Mouse (Mus musculus) mesoderm, embryonic 11.5 days (tissue): ENCODE data around the gene Ssbp4.

ENCODE experiments used
- DNase-seq: peaks from one replicate; pipeline ENCODE4 v3.0.0-alpha.2; 2012; ENCODE audit warnings: low read depth, low spot score

The Ssbp4 gene

DNA sequence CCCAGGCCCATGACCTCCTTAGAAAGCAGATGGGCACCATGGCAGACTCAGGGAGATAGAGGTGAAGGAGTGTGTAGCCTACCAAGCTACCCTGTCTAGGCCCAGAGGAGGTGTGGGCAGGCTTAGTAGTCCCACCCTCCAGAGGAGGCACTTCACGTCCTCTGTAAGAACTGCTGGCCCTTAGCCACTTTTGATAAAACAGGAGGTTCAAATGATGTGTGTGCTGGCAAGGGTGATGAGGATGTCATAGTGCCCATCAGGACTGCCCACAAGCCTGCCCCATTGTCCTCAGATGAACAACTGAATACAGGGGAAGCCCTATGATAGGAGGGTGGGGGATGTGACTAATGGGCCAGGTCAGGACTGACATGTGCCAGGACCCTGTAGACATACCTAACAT lies 55.8 kb downstream of the Ssbp4 start:
- DNase-seq, result no peak

DNA sequence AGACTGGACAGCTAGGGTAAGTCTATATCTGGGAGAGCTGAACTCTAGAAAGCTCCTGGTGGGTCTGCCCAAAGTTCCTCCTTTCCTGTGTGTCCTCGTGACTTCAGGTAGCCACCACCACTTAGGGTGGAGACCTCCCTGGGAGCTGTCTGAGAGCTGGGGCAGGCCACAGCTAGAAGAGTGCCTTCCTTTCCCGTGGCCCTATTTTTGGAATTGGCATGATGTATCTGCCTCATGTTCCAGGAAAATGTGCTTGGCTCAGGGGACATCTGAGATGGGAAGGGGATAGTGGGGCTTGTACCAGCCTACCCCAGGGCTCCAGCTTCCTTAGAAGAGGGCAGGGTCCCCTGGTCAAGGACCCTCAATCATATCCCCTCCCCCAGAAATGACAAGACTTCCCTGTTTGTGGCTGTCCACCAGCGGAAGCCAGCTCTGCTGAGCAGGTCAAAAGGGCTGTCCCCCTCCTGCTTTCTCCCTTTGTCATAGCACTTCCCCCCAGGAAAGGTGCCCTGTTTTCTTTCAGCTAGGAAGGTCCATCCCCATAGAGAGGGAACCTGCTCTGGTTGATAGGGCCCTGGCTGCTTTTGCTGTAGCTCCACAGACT lies 57.0 kb downstream of the Ssbp4 start:
- DNase-seq, result no peak

DNA sequence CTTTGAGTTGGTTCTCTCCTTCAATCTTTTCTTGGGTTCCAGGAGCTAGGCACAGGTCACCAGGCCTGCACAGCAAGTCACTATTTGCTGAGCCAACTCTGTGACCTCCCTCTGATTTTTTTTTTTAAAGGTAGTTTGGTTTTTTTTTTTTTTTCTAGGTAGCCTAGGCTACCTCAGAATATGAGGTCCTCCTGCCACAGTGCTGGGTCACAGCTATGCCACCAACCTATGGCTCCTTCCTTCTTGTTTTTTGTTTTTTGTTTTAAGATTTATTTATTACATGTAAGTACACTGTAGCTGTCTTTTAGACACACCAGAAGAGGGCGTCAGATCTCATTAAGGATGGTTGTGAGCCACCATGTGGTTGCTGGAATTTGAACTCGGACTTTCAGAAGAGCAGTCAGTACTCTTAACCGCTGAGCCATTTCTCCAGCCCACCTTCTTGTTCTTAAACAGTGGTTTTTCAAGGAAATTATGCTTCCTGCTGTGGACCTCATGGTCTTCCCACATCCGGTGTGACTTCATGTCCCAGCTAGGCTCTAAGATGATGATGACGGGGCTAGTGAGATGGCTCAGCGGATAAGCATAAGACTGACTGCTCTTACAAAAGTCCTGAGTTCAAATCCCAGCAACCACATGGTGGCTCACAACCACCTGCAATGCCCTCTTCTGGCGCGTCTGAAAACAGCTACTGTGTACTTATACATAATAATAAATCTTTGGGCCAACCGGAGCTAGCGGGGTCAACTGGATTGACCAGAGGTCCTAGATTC lies 59.1 kb downstream of the Ssbp4 start:
- no peak for DNase-seq

DNA sequence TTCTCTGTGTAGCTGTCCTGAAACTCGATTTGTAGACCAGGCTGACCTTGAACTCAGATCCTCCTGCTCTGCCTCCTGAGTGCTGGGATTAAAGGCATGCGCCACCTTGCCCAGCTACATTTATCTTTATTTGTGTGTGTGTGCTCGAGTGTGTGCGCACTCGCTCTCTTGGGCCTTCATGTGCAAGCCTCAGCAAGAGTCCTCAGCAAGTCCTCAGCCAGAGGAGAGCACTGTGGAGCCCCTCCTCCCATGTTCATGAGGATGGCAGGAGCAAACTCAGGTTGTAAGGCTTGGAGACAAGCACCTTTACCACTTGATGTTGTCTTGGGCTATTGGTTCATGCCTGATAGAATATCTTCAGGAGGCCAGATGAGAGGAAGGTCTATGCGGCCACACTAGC lies 60.9 kb downstream of the Ssbp4 start:
- no peak for DNase-seq
